Mouse (Mus musculus) thymus, adult 2 months (tissue): Measurements from ENCODE around the gene Ccser1. TPM values are rescaled to one million over a fixed set of nuclear protein-coding genes. Genes with fewer than 3 reads are reported as not detected.

ENCODE experiments used
- DNase-seq: peaks from one replicate; pipeline ENCODE4 v3.0.0; 2021
- H3K27ac ChIP-seq: fragments of 200-500 bp; 2 replicates; pipeline ENCODE4 v1.5.1; 2012; ENCODE audit warnings: low read length, control low read depth; ENCODE audit not compliant: control insufficient read depth, insufficient read depth
- H3K27me3 ChIP-seq: fragments of 200-500 bp; 2 replicates; pipeline ENCODE4 v1.6.1; 2012; ENCODE audit warnings: mild to moderate bottlenecking, low read length, moderate library complexity, mixed read lengths; ENCODE audit not compliant: control insufficient read depth, insufficient read depth
- H3K36me3 ChIP-seq: fragments of 200-500 bp; 2 replicates; pipeline ENCODE4 v1.6.1; 2012; ENCODE audit warnings: mild to moderate bottlenecking, low read length, moderate library complexity; ENCODE audit not compliant: control insufficient read depth, insufficient read depth
- H3K4me1 ChIP-seq: fragments of 200-500 bp; replicated peaks from 2 replicates; pipeline ENCODE4 v1.6.1; 2012; ENCODE audit warnings: low read length; ENCODE audit not compliant: control insufficient read depth, insufficient read depth
- H3K4me3 ChIP-seq: fragments of 200-500 bp; 2 replicates; pipeline ENCODE4 v1.5.1; 2012; ENCODE audit warnings: mild to moderate bottlenecking, low read length, control low read depth, moderate library complexity; ENCODE audit not compliant: control insufficient read depth, insufficient read depth
- CTCF ChIP-seq: fragments of 200-500 bp; IDR thresholded peaks from 2 replicates; pipeline ENCODE4 v1.5.1; 2012; ENCODE audit warnings: mild to moderate bottlenecking, control low read depth, low read length, moderate library complexity, borderline replicate concordance; ENCODE audit not compliant: control insufficient read depth, poor library complexity, insufficient read depth; ENCODE audit errors: extremely low read depth
- POLR2A ChIP-seq: fragments of 200-500 bp; IDR thresholded peaks from 2 replicates; pipeline ENCODE4 v1.6.1; 2012; ENCODE audit warnings: mild to moderate bottlenecking, low read length, control low read depth, moderate library complexity; ENCODE audit not compliant: control insufficient read depth, poor library complexity, insufficient read depth; ENCODE audit errors: extremely low read depth
- WGBS: fragments of 180-500 bp; shearing (Covaris S2); methylation state at CpG from one replicate; pipeline ENCODE4 v1.1.7; 2018; 5-methylcytosine and 5-hydroxymethylcytosine counted together
- polyA plus RNA-seq: library from polyadenylated mRNA; depleted of rRNA; stranded (reverse); fragments of >200 nt; gene quantifications from 2 replicates; pipeline ENCODE4 v1.2.3, GENCODE M21; 2012

The Ccser1 gene
- polyA plus RNA-seq, 1 experiment = 1.6 TPM

DNA sequence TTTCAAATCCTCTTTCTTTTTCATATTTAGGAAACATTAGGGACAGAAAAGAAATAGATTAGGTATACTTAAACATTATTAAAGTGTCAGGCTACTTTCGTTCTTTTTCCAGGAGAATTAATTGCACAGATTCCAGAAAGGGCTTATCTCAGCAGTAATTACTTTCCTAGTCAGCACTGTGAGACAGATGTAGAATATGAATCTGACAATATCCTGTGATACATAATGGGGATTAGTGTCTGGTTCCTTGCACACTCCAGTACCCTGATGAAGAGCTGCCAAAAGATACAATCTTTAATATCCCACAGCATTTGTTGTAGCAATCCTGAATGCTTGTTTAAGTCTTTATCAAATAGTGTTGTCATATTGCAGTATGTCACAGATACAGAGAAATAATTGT, 548.9 kb downstream of the Ccser1 start:
- H3K4me1 ChIP-seq = no peaks in the 10 kb centered on the region
- H3K4me3 ChIP-seq = no peak overlapping the region
- DNase-seq = no peak
- TF ChIP-seq CTCF (no peak), POLR2A (no peak)
- H3K27me3 ChIP-seq = no peaks in the 10 kb centered on the region
- H3K27ac ChIP-seq = no peak overlapping the region
- WGBS = 89% methylated on average over 1 of the region's 1 CpGs
- H3K36me3 ChIP-seq = no peaks in the 10 kb centered on the region

DNA sequence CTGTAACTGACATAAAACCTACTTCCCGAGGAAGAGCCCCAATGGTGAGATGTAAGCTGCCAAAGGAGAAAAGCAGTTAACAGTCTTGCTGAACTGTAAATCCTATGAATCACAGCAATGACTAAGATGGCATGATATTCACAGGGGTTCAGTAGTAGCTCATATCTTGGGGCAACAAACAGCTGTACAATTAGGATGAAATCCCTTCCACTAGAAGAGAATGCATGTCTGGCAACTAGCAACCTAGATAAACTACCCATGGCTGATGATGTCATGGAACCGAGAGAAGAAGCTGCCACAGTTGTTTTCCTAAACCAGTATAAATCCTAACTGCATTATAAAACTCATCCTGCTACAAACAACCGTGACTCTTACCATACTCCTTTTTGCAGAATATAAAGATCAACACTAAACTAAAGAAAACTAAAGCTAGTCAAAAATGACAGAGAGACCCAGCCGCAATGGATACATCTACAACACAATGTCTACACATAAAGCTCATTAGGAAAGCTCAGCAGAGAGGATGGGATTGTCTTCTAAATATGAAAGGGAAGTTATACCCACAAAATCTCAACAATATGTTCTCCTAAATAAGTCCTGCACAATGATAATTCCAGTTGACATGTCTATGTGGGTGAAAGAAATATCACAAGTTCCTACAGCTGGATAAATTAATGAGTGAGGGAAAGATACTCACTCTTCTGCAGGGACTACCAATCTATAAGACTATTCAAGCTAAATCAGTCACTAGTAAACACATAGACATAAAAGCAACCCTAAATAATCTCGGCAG, 550.2 kb downstream of the Ccser1 start:
- Histone ChIP-seq H3K27ac (no peak overlapping the region), H3K4me1 (no peaks in the 10 kb centered on the region), H3K4me3 (no peak overlapping the region), H3K27me3 (no peaks in the 10 kb centered on the region), H3K36me3 (no peaks in the 10 kb centered on the region)
- WGBS = 92% methylated on average over 5 of the region's 5 CpGs
- no peak for DNase-seq
- TF ChIP-seq POLR2A = no peak
- TF ChIP-seq CTCF = no peak

DNA sequence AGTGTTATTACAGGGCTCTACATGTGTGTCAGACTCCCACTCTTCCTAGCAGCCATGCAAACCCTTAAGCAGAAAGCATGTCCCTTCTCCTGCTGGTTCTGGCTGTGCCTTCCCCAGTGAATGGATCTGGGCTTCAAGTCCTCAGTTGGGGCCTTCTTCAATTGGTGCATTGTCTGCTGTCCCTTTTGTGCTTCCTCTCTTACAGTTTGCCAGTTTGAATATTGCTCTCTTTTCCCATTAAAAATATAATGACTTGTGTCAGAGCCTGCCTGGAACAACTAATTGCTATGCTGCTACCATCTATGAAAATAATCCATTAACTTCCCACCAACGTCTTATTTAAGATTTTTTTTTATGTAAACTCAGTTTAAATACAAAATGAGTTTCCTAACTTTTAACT, 566.2 kb downstream of the Ccser1 start:
- Histone ChIP-seq H3K4me1 (no peaks in the 10 kb centered on the region), H3K27me3 (no peaks in the 10 kb centered on the region), H3K27ac (no peak overlapping the region), H3K4me3 (no peak overlapping the region), H3K36me3 (no peaks in the 10 kb centered on the region)
- no peak for DNase-seq
- TF ChIP-seq CTCF = no peak
- TF ChIP-seq POLR2A = no peak
- 90% methylated on average over 1 of the region's 1 CpGs for WGBS

DNA sequence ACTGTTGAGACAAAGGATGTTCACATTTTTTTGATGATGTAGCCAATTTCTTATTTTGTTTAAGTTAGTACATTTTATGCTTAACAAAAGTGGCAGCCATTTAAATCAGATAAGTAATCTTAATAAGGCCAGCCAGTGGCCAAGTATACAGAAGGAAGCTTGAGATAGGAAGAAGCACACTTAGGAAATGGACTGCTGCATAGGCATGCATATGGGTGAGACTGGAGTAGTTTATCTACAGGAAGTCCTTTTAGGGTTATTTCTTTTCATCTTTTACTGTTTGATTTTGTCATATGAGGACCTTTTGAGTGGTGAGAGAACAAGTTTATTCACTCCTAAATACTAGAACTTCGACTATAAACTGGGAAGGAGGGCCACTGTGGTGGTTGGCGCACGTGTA, 582.0 kb downstream of the Ccser1 start:
- H3K27me3 ChIP-seq = no peaks in the 10 kb centered on the region
- no peak for TF ChIP-seq POLR2A
- no peak for TF ChIP-seq CTCF
- no peak for DNase-seq
- 84% methylated on average over 3 of the region's 3 CpGs for WGBS
- H3K4me1 ChIP-seq = no peaks in the 10 kb centered on the region
- H3K36me3 ChIP-seq = no peaks in the 10 kb centered on the region
- H3K4me3 ChIP-seq = no peak overlapping the region
- no peak overlapping the region for H3K27ac ChIP-seq

DNA sequence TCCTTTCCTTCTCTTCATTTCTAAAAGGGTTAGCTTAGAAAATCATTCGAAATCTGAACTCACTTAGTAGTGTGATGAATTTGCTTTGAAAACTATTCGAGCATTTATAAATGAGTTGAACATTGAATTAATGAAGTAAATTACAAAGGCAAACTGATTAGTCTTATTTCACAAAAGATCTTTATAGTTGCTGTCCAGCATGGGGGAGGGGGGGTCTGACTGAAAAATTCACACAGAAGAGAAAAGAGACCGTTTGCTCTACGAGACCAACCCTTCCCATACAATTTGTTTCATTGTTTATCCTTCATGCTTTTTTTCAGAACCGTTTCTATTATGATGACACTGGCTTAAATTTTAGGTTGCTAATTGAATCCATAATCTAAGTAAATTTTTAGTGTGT, 583.3 kb downstream of the Ccser1 start:
- TF ChIP-seq POLR2A (no peak), CTCF (no peak)
- 94% methylated on average over 5 of the region's 5 CpGs for WGBS
- Histone ChIP-seq H3K4me1 (no peaks in the 10 kb centered on the region), H3K27ac (no peak overlapping the region), H3K4me3 (no peak overlapping the region), H3K36me3 (no peaks in the 10 kb centered on the region), H3K27me3 (no peaks in the 10 kb centered on the region)
- no peak for DNase-seq

DNA sequence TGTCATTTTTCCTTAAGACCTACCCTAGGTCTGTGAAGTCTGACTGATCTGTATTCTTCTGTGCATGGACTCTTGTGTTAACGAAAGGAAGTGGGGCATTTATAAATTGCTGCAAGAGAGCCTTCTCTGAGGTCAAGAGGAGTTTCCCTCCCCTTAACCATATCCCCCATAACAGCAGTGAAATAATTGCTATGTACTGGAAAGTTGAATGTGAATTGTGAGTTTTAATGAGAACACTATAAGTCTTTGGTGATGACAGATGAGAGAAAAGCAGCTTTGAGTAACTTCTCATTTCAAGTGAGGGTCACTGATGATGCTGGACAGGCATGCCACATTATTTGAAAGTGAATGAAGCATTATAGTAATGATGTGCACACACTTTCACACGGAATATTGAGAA, 585.7 kb downstream of the Ccser1 start:
- H3K27me3 ChIP-seq = no peaks in the 10 kb centered on the region
- H3K4me1 ChIP-seq = no peaks in the 10 kb centered on the region
- no peak for DNase-seq
- no peak overlapping the region for H3K4me3 ChIP-seq
- TF ChIP-seq CTCF = no peak
- TF ChIP-seq POLR2A = no peak
- H3K36me3 ChIP-seq = no peaks in the 10 kb centered on the region
- 86% methylated on average over 2 of the region's 2 CpGs for WGBS
- no peak overlapping the region for H3K27ac ChIP-seq

DNA sequence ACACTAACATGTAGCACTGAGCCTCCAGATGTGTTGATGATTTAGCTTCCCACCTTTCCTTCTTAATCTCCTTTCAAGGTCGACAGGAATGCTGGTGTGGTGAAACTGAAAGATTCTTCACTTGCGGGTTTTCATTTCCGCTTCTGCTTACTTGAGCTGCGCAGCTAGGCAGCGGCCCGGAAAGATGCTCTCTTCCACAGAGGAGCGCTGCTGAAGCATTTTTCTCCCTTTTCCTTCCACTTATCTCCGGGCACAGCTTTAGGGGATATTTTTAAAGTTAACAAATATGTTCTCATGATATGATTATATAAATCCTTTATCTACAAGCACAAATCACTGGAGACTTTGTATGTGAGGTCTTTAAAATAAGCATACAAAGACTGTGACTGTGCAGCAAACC, 587.0 kb downstream of the Ccser1 start:
- TF ChIP-seq POLR2A (no peak), CTCF (no peak)
- Histone ChIP-seq H3K27ac (no peak overlapping the region), H3K36me3 (no peaks in the 10 kb centered on the region), H3K4me3 (no peak overlapping the region), H3K4me1 (no peaks in the 10 kb centered on the region), H3K27me3 (no peaks in the 10 kb centered on the region)
- DNase-seq = no peak
- 90% methylated on average over 8 of the region's 8 CpGs for WGBS
